Mouse (Mus musculus) erythroblast, embryonic 14.5 days (primary cell): ENCODE measurements around the gene Tnfaip1. TPM values are rescaled to one million over a fixed set of nuclear protein-coding genes. Genes with fewer than 3 reads are reported as not detected.

Experiments used
- H3K27me3 ChIP-seq: 2 replicates; pipeline ENCODE4 v1.6.1; 2012; ENCODE audit warnings: inconsistent platforms; ENCODE audit not compliant: control insufficient read depth
- H3K36me3 ChIP-seq: 2 replicates; pipeline ENCODE4 v1.6.1; 2012; ENCODE audit warnings: mild to moderate bottlenecking, inconsistent platforms; ENCODE audit not compliant: control insufficient read depth
- H3K4me1 ChIP-seq: 2 replicates; pipeline ENCODE4 v1.6.1; 2012; ENCODE audit warnings: inconsistent platforms; ENCODE audit not compliant: control insufficient read depth
- H3K4me3 ChIP-seq: replicated peaks from 2 replicates; pipeline ENCODE3; 2012; ENCODE audit warnings: moderate library complexity, mild to moderate bottlenecking, inconsistent platforms
- H3K9me3 ChIP-seq: 2 replicates; pipeline ENCODE4 v1.6.1; 2012; ENCODE audit warnings: low read length, inconsistent platforms, mixed read lengths; ENCODE audit not compliant: control insufficient read depth
- GATA1 ChIP-seq: IDR thresholded peaks from 2 replicates; pipeline ENCODE4 v1.6.1; 2012; ENCODE audit warnings: low read length, inconsistent platforms, mixed read lengths
- TAL1 ChIP-seq: IDR thresholded peaks from 3 replicates; pipeline ENCODE4 v1.6.1; 2012; ENCODE audit warnings: low read length, inconsistent platforms, mixed read lengths
- polyA plus RNA-seq: library from polyadenylated mRNA; stranded (reverse); fragments of >175 nt; gene quantifications from 2 replicates; pipeline ENCODE4 v1.2.3, GENCODE M21; 2012

Gene Tnfaip1
- polyA plus RNA-seq, 1 experiment, result 0.21 TPM

- H3K36me3 ChIP-seq, result peaks cover 3% of the 10 kb centered on the region
- H3K4me1 ChIP-seq, result no peaks in the 10 kb centered on the region; the same call in 1 of the 2 replicates
- TF ChIP-seq TAL1, result no peak
- TF ChIP-seq GATA1, result no peak
Observed at GRCm38 (mm10) chr11:78566775-78567174, 30.6 kb upstream of the Tnfaip1 start.

GRCm38 (mm10) chr11:78560447-78560846, 24.3 kb upstream of the Tnfaip1 start:
- Histone ChIP-seq H3K4me3 (no peak overlapping the region), H3K27me3 (no peaks in the 10 kb centered on the region), H3K4me1 (peaks cover 5% of the 10 kb centered on the region), H3K36me3 (no peaks in the 10 kb centered on the region), H3K9me3 (no peaks in the 10 kb centered on the region)
- no peak for TF ChIP-seq GATA1

More at GRCm38 (mm10) chr11:78566775-78567174, 30.6 kb upstream of the Tnfaip1 start:
- no peaks in the 10 kb centered on the region for H3K27me3 ChIP-seq
- H3K4me3 ChIP-seq, result no peak overlapping the region
- H3K9me3 ChIP-seq, result no peaks in the 10 kb centered on the region

- Histone ChIP-seq H3K9me3 (peaks cover 5% of the 10 kb centered on the region; the same call in 1 of the 2 replicates), H3K4me3 (no peak overlapping the region), H3K4me1 (peaks cover 9% of the 10 kb centered on the region), H3K36me3 (no peaks in the 10 kb centered on the region), H3K27me3 (no peaks in the 10 kb centered on the region)
- TF ChIP-seq TAL1, result no peak
- no peak for TF ChIP-seq GATA1
Observed at GRCm38 (mm10) chr11:78557241-78557640, 21.1 kb upstream of the Tnfaip1 start.

- no peaks in the 10 kb centered on the region for H3K27me3 ChIP-seq
- TF ChIP-seq TAL1, result no peak
- TF ChIP-seq GATA1, result no peak
- H3K36me3 ChIP-seq, result no peaks in the 10 kb centered on the region
- H3K9me3 ChIP-seq, result peaks cover 5% of the 10 kb centered on the region; the same call in 1 of the 2 replicates
- peaks cover 13% of the 10 kb centered on the region for H3K4me1 ChIP-seq
- no peak overlapping the region for H3K4me3 ChIP-seq
Observed at GRCm38 (mm10) chr11:78556070-78556469, 19.9 kb upstream of the Tnfaip1 start.

- Histone ChIP-seq H3K4me1 (peaks cover 17% of the 10 kb centered on the region), H3K27me3 (no peaks in the 10 kb centered on the region), H3K9me3 (peaks cover 5% of the 10 kb centered on the region; the same call in 1 of the 2 replicates), H3K4me3 (no peak overlapping the region), H3K36me3 (no peaks in the 10 kb centered on the region)
- TF ChIP-seq GATA1, result no peak
Observed at GRCm38 (mm10) chr11:78555623-78556022, 19.5 kb upstream of the Tnfaip1 start.

GRCm38 (mm10) chr11:78551059-78551398, 14.9 kb upstream of the Tnfaip1 start:
- H3K4me3 ChIP-seq, result peak overlapping the region; percentile 90
- peaks cover 42% of the 10 kb centered on the region for H3K4me1 ChIP-seq
- peaks cover 5% of the 10 kb centered on the region; the same call in 1 of the 2 replicates for H3K9me3 ChIP-seq
- H3K27me3 ChIP-seq, result no peaks in the 10 kb centered on the region
- H3K36me3 ChIP-seq, result peaks cover 3% of the 10 kb centered on the region; the same call in 1 of the 2 replicates
- TF ChIP-seq TAL1, result no peak
- no peak for TF ChIP-seq GATA1

- Histone ChIP-seq H3K4me3 (peak within 1 kb of the TSS; percentile 90), H3K27me3 (no peaks in the 10 kb centered on the region), H3K36me3 (peaks cover 7% of the 10 kb centered on the region), H3K4me1 (peaks cover 40% of the 10 kb centered on the region), H3K9me3 (peaks cover 5% of the 10 kb centered on the region; the same call in 1 of the 2 replicates)
- TF ChIP-seq TAL1, result no peak
- no peak for TF ChIP-seq GATA1
Observed at GRCm38 (mm10) chr11:78550168-78551058, 14.3 kb upstream of the Tnfaip1 start, which contains the start of gene Tmem97. Tmem97 (minus strand) TSS chr11:78550777.

GRCm38 (mm10) chr11:78549491-78549987, 13.4 kb upstream of the Tnfaip1 start:
- TF ChIP-seq TAL1, result no peak
- TF ChIP-seq GATA1, result no peak

GRCm38 (mm10) chr11:78547718-78548460, 11.8 kb upstream of the Tnfaip1 start:
- H3K27me3 ChIP-seq, result no peaks in the 10 kb centered on the region
- TF ChIP-seq TAL1 (no peak), GATA1 (no peak)
- H3K4me1 ChIP-seq, result peaks cover 43% of the 10 kb centered on the region
- H3K9me3 ChIP-seq, result no peaks in the 10 kb centered on the region
- no peak overlapping the region for H3K4me3 ChIP-seq
- H3K36me3 ChIP-seq, result peaks cover 26% of the 10 kb centered on the region

More at GRCm38 (mm10) chr11:78549491-78549987, 13.4 kb upstream of the Tnfaip1 start:
- Histone ChIP-seq H3K4me1 (peaks cover 42% of the 10 kb centered on the region), H3K4me3 (peak overlapping the region; percentile 90), H3K9me3 (peaks cover 5% of the 10 kb centered on the region; the same call in 1 of the 2 replicates), H3K36me3 (peaks cover 13% of the 10 kb centered on the region), H3K27me3 (no peaks in the 10 kb centered on the region)
